Mouse (Mus musculus): ENCODE data around the gene Gpr55.

DNA sequence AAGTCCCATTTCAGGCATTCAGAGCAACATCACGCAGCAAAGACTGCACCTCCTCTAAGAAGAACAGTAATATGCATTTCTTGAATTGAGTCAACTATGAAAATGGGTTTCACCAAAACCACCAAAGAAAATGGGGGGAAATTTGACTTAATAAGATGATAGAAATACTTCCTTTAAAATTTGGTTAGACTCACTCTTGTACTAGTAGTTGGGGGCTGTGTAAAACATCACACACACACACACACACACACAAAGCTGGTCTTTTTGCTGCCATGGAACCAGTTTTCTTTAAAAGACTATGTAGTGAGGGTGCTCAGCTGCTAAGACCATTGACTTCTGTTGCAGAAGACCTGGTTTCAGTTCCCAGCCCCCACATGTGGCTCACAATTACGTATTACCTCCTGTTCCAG is 12.7 kb upstream of the Gpr55 start:
- no peak for TF ChIP-seq POLR2A (IDR thresholded peaks at IDR 0.05; ENCODE audit: low read depth, low read length)
- no peak for TF ChIP-seq CTCF (IDR thresholded peaks at IDR 0.05; ENCODE audit: extremely low read depth, insufficient read depth, insufficient read length, insufficient replicate concordance)

All from spleen, adult 2 months (tissue).